Mouse (Mus musculus) kidney, adult 2 months (tissue): ENCODE measurements around the gene Acot6. TPM values are rescaled to one million over a fixed set of nuclear protein-coding genes. Genes with fewer than 3 reads are reported as not detected.
A peak's percentile ranks its signal among the peaks of the same experiment; 100 is the strongest.
"Not testable (repeated sequence)": the region's sequence is repeated elsewhere in the genome, so short reads cannot be mapped to it uniquely, and the experiment has no call there.

Source experiments
- DNase-seq: peaks from one replicate; pipeline ENCODE4 v3.0.0; 2021
- H3K27ac ChIP-seq: fragments of 200-500 bp; 2 replicates; pipeline ENCODE4 v1.5.1; 2012; ENCODE audit warnings: low read depth, low read length, control low read depth, inconsistent platforms; ENCODE audit not compliant: insufficient read depth
- H3K27me3 ChIP-seq: fragments of 200-500 bp; replicated peaks from 2 replicates; pipeline ENCODE4 v1.6.1; 2012; ENCODE audit warnings: mild to moderate bottlenecking, moderate library complexity, low read length, inconsistent platforms; ENCODE audit not compliant: control insufficient read depth, insufficient read depth
- H3K36me3 ChIP-seq: fragments of 200-500 bp; 2 replicates; pipeline ENCODE4 v1.6.1; 2012; ENCODE audit warnings: mild to moderate bottlenecking, moderate library complexity, low read length, inconsistent platforms; ENCODE audit not compliant: control insufficient read depth, insufficient read depth
- H3K4me1 ChIP-seq: fragments of 200-500 bp; 2 replicates; pipeline ENCODE4 v1.6.1; 2011; ENCODE audit warnings: low read length; ENCODE audit not compliant: control insufficient read depth, insufficient read depth
- H3K4me3 ChIP-seq: fragments of 200-500 bp; 2 replicates; pipeline ENCODE4 v1.5.1; 2011; ENCODE audit warnings: mild to moderate bottlenecking, low read depth, low read length, control low read depth; ENCODE audit not compliant: insufficient read depth
- CTCF ChIP-seq: fragments of 200-500 bp; conservative IDR thresholded peaks from 2 replicates; pipeline ENCODE4 v1.5.1; 2011; ENCODE audit warnings: low read depth, mild to moderate bottlenecking, control low read depth, low read length, moderate library complexity, mixed read lengths; ENCODE audit not compliant: insufficient read depth, insufficient read length
- POLR2A ChIP-seq: fragments of 200-500 bp; IDR thresholded peaks from one replicate; pipeline ENCODE4 v1.6.1; 2011; ENCODE audit warnings: low read depth, low read length, control low read depth
- WGBS: fragments of 180-500 bp; shearing (Covaris S2); methylation state at CpG from one replicate; pipeline ENCODE4 v1.1.7; 2018; 5-methylcytosine and 5-hydroxymethylcytosine counted together
- polyA plus RNA-seq: library from polyadenylated mRNA; depleted of rRNA; stranded (reverse); fragments of >200 nt; gene quantifications from 2 replicates; pipeline ENCODE4 v1.2.3, GENCODE M21; 2012

Gene Acot6
- polyA plus RNA-seq, 1 experiment, result 6.9 TPM

- 93% methylated on average over 20 of the region's 20 CpGs for WGBS
Observed at GRCm38 (mm10) chr12:84062336-84062735, 38.1 kb upstream of the Acot6 start.

GRCm38 (mm10) chr12:84063228-84063627, 37.2 kb upstream of the Acot6 start:
- H3K4me1 ChIP-seq, result peaks cover 2% of the 10 kb centered on the region; the same call in 1 of the 2 replicates
- H3K27me3 ChIP-seq, result no peaks in the 10 kb centered on the region
- H3K36me3 ChIP-seq, result no peaks in the 10 kb centered on the region
- 78% methylated on average over 5 of the region's 5 CpGs for WGBS
- no peak overlapping the region for H3K4me3 ChIP-seq
- no peak for DNase-seq
- no peak for TF ChIP-seq POLR2A
- peak; percentile 51 for TF ChIP-seq CTCF
- no peak overlapping the region for H3K27ac ChIP-seq

More at GRCm38 (mm10) chr12:84062336-84062735, 38.1 kb upstream of the Acot6 start:
- DNase-seq, result no peak
- H3K27me3 ChIP-seq, result no peaks in the 10 kb centered on the region
- no peak overlapping the region for H3K4me3 ChIP-seq
- H3K36me3 ChIP-seq, result no peaks in the 10 kb centered on the region
- TF ChIP-seq POLR2A (no peak), CTCF (no peak)
- peaks cover 2% of the 10 kb centered on the region; the same call in 1 of the 2 replicates for H3K4me1 ChIP-seq
- H3K27ac ChIP-seq, result no peak overlapping the region

GRCm38 (mm10) chr12:84063833-84064232, 36.6 kb upstream of the Acot6 start:
- TF ChIP-seq CTCF (no peak), POLR2A (no peak)
- H3K27me3 ChIP-seq, result no peaks in the 10 kb centered on the region
- H3K27ac ChIP-seq, result no peak overlapping the region
- no peak overlapping the region for H3K4me3 ChIP-seq
- H3K4me1 ChIP-seq, result peaks cover 2% of the 10 kb centered on the region; the same call in 1 of the 2 replicates
- DNase-seq, result no peak
- no peaks in the 10 kb centered on the region for H3K36me3 ChIP-seq
- WGBS, result 89% methylated on average over 2 of the region's 2 CpGs

GRCm38 (mm10) chr12:84064621-84065020, 35.8 kb upstream of the Acot6 start:
- Histone ChIP-seq H3K36me3 (no peaks in the 10 kb centered on the region), H3K4me1 (peaks cover 6% of the 10 kb centered on the region; the same call in 1 of the 2 replicates), H3K27me3 (no peaks in the 10 kb centered on the region), H3K4me3 (no peak overlapping the region), H3K27ac (no peak overlapping the region)
- peak; percentile 74 for DNase-seq
- WGBS, result 63% methylated on average over 8 of the region's 8 CpGs
- no peak for TF ChIP-seq POLR2A
- TF ChIP-seq CTCF, result no peak

GRCm38 (mm10) chr12:84067752-84068151, 32.7 kb upstream of the Acot6 start:
- DNase-seq, result no peak
- Histone ChIP-seq H3K4me3 (no peak overlapping the region), H3K36me3 (no peaks in the 10 kb centered on the region), H3K27ac (no peak overlapping the region), H3K4me1 (0 out of 2 replicates have a peak, but pooled peaks cover 4% of the 10 kb centered on the region), H3K27me3 (no peaks in the 10 kb centered on the region; the same call in 1 of the 2 replicates)
- TF ChIP-seq POLR2A (no peak), CTCF (no peak)
- 90% methylated on average over 4 of the region's 4 CpGs for WGBS

- TF ChIP-seq CTCF (no peak), POLR2A (no peak)
- WGBS, result 73% methylated on average over 8 of the region's 8 CpGs
- H3K27ac ChIP-seq, result no peak overlapping the region
Observed at GRCm38 (mm10) chr12:84068296-84068695, 32.2 kb upstream of the Acot6 start.

GRCm38 (mm10) chr12:84068986-84069385, 31.5 kb upstream of the Acot6 start, which contains the start of gene Acot5:
Acot5 (plus strand) TSS chr12:84069325.
- Histone ChIP-seq H3K4me3 (peak within 1 kb of the TSS; percentile 49; the same call in 1 of the 2 replicates), H3K36me3 (no peaks in the 10 kb centered on the region), H3K27ac (no peak within 1 kb of the TSS), H3K4me1 (0 out of 2 replicates have a peak, but pooled peaks cover 4% of the 10 kb centered on the region), H3K27me3 (no peaks in the 10 kb centered on the region; the same call in 1 of the 2 replicates)
- WGBS, result 39% methylated on average over 9 of the region's 9 CpGs
- TF ChIP-seq POLR2A (no peak), CTCF (no peak)
- peak; percentile 48 for DNase-seq

More at GRCm38 (mm10) chr12:84068296-84068695, 32.2 kb upstream of the Acot6 start:
- H3K36me3 ChIP-seq, result no peaks in the 10 kb centered on the region
- H3K27me3 ChIP-seq, result no peaks in the 10 kb centered on the region; the same call in 1 of the 2 replicates
- H3K4me3 ChIP-seq, result no peak overlapping the region
- 0 out of 2 replicates have a peak, but pooled peaks cover 4% of the 10 kb centered on the region for H3K4me1 ChIP-seq
- no peak for DNase-seq

- not testable (repeated sequence) for H3K4me1 ChIP-seq, H3K27ac ChIP-seq, H3K27me3 ChIP-seq, H3K36me3 ChIP-seq
- WGBS, result 2% methylated on average over 48 of the region's 52 CpGs
- peak overlapping the region; percentile 49; the same call in 1 of the 2 replicates for H3K4me3 ChIP-seq
- DNase-seq, result peak; percentile 59
Observed at GRCm38 (mm10) chr12:84069582-84069981, 30.9 kb upstream of the Acot6 start.
